Mouse (Mus musculus): ENCODE measurements around the gene Pced1a.

Gene Pced1a

DNA sequence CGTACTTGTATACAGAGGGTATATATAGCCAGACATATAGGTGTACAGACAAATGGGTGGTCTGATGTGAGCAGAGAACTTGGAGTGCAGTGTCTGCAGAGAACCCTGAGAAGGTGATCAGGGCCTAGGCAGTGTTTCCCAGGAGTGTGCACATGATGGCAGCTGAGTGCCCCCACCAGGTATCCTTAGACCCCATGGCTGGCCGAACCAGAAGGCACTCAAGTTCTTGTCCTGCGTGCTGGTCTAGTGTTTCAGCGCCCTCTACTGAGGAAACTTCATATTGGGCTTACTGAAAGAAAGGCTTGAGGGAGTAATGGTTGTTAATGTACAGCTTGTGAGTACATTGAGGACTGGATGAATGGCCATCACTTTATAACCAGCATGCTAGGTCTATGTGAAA is 8.7 kb upstream of the Pced1a start:
- DNase-seq, result peak; percentile 29

DNA sequence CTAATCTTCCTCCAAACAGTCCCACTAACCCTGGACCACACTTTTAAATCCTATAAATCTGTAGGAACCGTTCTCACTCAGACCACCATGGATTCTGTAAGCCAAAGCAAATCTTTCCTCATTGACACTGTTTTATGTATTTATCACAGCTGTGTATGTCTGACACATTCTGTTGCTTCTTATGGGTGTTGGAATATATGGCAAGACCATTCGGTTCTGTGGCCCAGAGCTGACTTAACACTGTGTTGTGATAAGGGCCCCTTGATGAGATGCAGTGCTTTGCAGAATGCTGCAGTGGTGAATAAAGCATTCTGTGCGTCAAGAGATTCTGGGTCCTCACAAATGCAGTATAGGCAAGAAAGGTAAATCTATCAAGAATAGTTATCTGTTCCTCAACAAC is 7.7 kb upstream of the Pced1a start:
- DNase-seq, result no peak

DNA sequence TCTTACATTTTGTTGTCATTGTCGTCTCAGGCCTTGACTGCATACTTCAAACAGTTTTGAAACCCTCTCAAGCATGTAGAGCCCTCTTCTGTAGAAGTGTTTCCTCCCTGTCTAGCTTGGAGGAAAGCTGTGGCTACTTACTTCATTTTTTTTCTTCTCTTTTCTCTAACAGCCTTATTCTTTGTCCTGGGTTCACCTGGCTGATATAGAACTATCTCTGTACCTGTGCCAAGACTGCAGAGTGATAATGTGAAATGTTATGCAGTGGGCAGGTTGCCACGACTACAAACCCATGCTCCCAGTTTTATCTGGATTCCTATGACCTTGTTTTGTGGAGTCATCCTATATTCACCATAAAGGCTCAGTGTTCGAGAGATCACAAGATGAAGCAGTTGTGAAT is 6.0 kb upstream of the Pced1a start:
- no peak for DNase-seq

DNA sequence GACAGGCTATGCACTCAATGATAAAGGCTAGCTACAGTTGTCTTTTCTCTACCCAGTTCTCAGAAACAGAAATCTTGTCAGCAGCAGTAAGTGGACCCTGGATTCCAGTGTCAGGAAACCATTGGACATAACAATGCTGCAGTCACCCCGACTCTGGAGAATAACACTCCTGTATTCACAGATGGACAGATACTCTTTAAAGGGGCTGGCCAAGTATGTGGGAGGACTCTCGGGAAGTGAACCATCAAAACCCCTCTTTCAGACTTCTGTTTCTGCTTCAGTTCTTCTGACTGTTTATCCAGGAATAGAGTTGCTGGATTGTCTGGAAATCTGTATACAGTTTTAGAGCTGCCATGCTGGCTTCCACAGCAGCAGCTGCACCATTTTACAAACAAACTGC is 5.3 kb upstream of the Pced1a start:
- no peak for DNase-seq

DNA sequence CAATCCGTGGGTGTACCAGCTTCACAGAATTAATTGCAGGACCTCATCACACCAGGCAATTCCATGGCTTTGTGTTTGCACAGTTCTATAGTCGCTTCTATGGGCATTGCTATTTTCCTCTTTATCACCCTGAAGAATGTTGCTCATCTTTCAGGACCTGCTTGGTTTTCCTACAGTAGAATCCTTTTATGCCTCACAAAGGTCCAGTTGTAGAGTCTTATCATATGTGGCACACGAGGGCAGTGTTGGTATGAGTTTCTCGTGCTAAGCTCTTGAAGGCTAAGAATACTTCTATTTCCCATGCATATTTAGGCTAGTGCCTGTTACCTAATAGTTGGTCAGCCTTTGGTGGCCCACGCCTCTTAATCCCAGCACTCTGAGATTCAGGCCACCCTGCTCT is 611 bp upstream of the Pced1a start:
- DNase-seq, result no peak

DNA sequence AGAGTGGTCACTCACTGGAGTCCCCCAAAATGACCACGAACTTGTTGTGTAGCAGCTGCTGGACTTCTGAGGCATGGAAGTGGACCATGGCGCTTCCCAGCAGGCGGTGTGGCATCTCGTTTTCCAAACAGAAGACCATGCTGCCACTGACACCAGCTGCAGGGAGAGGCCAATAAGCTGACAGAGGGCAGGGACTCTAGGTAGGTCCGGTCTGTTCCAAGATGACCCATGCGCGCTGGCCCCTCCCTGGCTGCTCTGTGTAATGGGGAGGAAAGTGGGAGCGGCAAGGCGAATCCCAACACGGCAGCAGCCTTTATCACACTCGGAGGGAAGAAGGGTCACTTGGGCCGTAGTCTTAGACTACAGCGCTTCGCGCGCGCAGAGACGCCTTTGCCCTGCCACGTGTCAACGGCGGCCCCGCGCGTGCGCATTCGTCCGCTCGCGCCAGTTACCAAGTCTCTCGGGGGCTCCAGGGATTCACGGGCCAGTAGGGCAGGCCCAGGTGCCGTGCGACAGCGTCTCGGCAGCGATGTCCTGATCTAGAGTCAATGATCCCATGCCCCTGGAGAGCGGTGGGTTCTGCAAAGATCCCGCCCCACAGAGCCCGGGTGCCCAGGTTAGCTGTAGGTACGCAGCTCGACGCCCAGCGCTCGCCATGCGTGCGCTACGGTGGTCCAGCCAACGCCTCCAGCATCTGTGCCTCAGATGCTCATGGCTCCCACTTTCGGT is 940 bp downstream of the Pced1a start:
- DNase-seq, result peak; percentile 80

DNA sequence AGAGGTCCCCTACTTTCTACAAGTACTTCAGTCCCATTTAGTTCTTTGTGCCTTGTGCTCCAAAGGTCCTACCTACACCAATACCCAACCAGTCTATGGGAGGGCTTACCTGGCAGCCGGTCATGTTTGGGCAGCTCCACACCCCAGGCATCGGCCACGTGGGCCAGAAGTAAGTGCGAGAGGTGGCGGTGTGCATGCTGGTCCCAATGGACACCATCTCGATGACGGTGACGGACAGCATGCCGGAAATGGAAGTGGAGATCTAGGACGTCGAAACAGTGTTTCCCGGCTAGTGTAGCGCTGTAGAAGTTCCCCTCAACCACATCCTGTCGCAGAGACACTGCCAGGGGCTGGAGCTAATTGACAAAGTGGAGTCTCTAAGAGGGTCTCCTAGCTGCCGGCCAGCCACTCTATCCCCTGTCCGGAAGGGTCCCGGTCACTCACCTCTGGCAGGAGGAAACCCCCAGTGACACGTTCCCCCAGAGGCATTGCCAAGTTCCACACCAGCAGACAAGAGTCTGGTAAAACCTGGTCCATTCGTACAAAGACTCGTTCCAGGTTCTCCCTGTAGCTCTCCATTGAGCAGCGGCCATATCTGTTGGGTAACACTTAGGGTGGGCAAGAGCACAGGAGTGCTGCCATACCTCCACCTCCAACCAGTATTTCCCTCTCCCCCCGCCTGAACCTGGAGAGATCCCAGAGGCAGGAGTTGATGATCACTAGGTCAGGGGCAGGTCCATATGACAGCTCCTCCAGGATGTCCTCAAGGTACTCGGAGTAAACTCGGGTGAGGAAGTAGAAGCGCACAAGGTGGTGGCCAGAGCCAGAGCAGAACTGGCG is 2.5 kb downstream of the Pced1a start:
- DNase-seq, result no peak

DNA sequence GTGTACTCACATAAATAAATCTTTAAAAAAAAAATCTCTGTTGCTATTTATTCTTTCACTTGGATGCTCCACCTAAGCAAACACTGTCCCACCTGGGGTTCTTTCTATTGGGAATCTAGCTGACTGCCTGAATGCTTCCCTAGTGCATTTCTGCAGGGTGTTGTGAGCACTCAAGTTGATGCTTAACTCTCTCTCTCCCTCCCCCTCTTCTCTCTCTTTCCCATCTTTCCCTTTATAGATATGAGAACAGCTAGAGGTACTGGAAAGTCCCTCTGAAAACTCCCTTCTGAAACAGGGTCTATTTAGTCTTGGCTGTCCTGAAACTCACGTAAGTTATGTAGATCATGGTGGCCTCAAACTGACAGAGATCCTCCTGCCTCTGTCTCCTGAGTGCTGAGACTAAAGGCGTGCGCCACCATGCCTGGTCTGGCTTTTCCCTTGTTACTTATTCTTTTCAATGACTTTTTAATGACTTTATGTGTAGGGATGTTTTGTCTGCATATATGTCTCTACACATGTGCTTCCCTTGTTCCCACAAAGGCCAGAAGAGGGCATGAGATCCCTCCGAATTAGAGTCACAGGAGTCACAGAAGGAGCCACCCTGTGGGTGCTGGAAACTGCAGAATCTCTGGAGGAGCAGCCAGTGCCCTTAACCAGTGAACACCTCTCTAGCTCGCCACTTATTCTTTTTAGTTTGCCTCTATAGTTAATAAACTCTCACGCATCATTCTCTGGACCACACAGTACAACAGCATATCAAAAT is 10.2 kb downstream of the Pced1a start:
- DNase-seq, result no peak

DNA sequence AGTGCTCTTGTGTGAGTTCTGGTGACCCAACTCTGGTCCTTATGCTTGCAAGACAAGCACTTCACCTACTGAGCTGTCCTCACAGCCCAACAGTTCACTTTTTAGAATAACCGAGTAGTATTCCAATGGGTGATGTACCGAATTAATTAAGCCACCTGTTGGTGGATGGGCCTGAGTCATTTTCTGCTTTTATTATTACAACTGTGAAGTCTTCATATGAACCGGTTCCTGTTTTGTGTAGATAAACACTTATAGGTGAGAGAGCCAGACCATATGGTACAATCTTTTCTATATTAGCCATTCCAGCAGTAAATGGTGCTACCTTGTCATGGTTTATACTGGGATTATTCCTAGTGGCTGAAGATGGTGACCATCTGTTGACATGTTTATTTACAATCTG is 11.7 kb downstream of the Pced1a start:
- no peak for DNase-seq

DNA sequence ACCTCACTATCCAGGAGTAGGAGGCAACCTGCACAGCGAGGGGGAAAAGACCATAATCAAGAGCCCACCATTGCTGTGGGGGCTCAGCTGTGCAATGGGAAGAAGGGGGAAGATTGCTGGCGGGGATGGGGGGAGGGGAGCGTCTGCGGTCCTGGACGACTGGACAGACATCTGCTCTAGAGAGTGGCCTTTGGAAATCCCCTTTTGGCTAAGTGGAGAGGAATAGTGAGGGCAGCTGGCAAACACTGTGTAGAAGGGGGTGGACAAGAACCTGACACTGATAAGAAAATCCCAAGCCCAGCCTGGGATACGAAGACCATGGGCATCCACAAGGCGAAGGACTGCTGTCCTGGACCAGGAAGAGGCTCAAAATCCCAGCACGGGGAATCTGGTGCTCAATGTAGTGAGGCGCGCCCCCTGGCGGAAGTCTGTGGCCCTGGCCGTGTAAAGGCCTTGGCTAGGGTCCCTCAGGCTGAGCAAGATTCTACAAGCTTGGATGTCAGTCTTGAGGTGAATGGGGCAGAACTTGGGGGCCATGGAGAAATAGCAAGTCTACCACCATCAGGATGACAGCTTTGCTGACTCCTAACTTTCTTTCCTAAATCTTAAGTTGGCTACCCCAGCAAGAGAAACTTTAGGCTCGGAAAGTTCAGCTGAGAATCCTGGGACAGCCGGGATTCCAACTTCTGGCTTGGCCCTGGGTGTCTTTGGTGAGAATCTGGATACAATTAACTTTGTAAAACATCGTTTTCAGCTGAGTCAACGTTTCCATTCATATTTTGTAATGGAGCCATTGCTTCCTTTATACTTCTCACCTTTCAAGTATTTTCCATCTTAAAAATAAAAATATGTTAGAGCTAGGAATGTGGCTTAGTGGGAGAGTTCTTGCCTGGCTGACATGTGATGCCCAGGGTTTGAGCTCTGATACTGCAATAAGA is 12.7 kb downstream of the Pced1a start:
- peak; percentile 78 for DNase-seq

DNA sequence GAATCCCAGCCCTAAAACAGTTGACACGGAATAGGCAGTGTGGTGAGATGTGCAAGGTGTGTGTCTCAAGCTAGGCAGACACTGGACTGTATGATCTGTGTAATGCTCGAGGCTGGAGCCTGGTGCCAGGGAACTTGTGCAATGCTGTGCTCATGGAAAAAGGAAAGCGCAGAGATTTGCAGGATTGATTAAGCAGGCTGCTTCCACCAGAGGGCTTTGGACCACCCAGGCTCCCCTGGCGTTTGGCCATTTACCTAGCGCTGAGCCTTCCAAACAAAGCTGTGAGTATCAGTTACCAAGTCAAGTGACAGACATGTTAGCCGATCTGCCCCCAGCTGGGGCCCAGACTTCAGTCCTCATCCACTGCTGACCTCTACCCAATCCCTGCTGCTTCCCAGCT is 16.3 kb downstream of the Pced1a start:
- DNase-seq, result no peak

DNA sequence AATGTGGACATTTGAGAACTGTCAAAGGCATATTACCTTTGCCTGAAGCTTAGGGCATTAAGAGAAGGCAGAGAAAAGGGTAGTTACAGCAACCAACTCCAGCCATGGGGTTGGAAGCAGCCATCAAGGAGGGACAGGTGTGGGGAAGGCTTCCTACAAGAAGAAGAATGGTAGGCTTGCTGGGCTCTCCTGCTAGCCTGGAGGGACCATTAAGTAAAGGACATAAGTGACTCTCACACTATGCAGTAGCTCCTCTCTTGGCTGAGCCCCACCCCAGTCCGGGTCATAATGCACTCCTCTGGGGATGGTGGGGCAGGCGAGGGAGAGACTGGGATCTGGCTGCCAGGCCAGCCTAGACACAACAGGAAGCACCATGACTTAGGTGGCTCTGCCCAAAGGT is 18.3 kb downstream of the Pced1a start, which contains the start of gene Tmem239:
TSS of gene Tmem239 (plus strand) at position 301 of the 400 bp plus-strand sequence.
- DNase-seq, result no peak

DNA sequence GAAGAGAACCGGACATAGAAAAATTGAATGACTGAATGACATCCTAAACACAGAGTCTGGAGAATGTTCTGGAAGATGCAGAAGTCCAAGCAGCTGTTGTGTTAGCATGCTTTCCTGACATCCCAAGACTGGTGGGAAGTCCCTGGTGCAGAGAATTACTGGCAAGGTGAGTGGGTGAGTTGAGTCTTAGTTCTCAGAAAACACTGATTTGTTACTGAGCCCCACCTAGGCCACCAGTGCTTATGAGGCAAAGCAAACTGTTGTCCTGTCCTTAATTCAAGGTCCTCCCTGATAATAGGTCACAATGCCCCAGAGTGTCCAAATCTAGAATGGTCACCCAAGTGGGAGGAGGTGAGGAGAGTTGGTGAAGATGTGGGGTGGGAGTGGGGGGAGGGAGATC is 19.6 kb downstream of the Pced1a start, which contains the start of the genes Gm28372 and 1700020A23Rik:
TSS of gene Gm28372 (plus strand) at position 301 of the 400 bp plus-strand sequence.
TSS of gene 1700020A23Rik (plus strand) at position 321 of the 400 bp plus-strand sequence.
- no peak for DNase-seq

DNA sequence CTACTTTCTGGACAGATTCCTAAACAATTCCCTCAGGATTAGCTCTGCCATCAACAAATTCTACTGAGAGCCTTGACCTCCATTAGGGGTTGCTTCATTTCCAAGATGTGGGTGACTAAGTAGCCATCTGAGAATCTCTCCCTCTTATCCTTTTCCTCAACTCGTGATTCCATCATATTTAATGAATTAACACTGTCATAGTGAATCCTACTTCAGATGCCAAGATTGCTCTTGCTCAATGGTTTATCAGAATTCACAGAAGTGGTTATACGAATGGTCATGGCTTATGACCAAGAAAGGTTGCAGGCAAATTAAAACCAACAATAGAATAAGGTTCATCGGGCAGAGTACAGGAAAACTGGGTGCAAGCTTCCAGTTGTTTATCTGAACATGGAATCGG is 22.6 kb downstream of the Pced1a start:
- DNase-seq, result no peak

DNA sequence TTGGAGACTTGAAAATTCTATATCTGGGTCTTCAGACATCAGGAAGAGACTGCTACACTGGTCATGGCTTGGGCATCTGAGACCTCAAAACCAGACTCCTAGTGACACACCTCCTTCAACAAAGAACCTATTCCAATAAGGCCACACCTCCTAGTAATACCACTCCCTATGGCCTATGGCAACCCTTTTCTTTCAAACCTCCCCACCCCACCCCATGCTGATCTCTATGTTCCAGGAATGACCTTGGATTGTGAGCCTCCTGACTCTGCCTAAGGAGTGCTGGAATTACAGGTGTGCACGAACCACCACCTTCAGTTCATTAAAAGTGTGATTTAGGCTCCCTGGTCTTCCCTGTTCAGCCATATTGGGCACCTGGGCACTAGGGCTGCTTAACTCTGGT is 24.5 kb downstream of the Pced1a start:
- no peak for DNase-seq

DNA sequence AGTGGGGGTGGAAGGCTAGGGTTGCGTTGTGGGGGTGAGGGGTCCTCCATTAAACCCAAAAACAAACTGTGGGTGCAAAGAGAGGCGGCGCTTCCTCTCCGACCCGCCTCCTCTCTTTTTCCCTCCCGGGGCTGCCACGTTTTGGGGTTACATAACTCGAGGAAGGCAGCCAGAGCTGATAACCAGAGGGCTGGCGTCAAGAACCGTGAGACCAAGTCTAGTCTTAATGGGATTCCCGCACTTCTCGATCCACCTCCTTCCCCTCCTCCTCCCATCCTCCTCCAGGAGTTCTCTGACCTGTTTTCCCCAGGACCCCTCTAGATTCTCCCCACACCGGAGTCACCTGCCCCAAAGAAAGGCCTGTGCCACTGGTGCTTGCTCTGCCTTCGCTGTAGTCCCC is 26.4 kb downstream of the Pced1a start:
- DNase-seq, result no peak

DNA sequence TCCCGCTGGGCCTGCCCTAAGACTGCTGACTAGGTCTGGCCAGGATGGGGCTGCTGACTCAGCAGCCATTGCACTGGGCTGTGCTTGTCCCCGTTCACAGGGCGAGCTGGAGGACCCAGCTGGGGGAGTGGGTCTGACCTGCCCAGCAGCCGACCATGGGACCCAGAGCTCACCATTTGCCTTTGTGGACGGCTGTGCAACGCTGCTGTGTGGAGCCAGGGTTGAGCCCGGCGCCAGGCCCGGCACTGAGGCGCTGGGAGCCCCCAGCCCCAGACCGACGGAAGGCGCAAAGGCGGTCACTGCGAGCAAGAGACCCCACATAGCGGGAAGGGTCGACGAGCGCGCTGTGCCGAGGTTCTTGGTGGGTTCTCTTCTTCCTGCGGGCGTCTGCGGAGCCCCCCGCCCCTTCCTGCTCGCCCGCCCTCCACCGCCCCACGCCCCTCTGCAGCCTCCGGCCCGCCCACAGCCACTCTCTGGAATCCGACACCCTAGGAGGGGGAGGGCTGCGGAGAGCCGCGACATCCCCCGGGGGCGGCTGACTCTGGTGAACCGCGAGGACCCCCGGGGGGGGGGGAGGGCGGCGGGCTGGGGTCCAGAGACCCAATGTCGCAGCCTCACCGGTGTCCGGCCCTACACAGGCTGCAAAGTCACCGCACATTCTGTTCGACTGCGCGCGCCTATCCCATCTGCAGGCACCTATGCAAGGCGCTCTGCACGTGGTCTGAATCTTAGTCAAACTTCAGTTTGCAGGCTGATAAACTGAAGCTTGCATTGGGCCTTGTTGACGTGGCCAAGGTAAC is 27.1 kb downstream of the Pced1a start, which contains the start of gene Cpxm1:
TSS of gene Cpxm1 (minus strand) at position 389 of the 800 bp plus-strand sequence.
- DNase-seq, result peak; percentile 53

DNA sequence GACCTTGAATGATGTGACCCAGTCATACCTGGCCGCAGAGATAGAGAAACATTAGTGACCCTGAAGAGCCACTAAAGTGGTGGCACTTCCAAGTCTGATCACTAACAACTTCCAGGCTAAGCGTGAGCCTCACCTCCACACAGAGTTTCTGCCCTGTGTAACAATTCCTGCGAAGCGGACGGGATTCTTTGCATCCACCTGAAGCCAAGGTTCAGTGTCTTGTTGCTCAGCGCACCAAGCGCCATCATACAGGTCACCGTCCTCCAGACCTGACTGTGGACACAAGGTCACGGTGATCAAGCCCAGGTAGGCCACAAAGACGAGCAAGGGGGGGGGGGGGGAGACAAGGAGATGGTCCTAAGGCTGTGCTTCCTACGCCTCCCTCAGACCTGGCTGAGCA is 28.8 kb downstream of the Pced1a start:
- DNase-seq, result no peak

DNA sequence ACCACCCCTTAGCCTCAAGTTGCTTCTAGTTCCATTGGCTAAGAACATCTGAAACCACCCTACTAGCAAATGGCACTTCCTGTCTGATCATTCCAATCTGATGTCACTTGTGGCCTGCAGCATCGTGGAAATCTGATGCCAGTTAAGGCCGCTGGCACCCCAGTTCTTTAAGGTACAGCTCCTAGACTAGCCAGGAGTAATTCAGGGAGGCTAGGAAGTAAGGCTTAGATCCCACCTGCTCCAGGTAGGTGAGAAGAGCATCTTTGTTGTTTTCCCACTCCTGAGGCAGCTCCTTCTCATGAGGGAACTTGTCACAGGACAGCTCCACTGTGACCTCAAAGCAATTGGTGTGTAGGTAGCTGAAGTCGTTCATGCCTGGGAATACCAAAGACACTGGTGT is 31.7 kb downstream of the Pced1a start:
- no peak for DNase-seq

DNA sequence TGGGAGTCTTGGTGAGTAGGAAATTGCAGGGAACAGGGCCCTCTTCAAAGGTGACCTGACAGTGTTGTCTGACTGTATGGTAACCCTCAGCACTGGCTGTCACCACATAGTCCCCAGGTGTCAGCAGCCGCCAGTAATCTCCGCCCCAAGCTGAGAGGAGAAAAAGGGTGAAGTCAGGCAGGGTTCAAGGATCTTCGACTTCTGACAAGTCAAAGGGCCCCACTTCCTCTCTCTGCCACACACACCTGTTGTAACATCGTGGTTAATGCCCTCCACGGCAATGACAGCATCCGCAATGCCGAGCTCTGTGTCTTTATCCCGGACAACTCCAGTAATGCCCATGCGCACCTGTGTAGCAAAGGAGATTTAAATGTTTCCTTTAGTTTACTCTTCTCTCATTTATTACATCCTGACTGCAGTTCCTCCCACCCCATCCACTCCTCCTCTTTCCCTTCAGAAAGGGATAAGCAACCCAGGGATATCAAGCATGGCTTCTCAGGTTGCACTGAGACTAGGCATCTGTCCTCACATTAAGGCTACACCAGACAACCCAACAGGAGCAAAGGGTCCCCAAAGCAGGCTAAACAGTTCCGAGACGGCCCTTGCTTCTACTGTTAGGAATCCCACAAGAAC is 33.4 kb downstream of the Pced1a start:
- DNase-seq, result no peak

DNA sequence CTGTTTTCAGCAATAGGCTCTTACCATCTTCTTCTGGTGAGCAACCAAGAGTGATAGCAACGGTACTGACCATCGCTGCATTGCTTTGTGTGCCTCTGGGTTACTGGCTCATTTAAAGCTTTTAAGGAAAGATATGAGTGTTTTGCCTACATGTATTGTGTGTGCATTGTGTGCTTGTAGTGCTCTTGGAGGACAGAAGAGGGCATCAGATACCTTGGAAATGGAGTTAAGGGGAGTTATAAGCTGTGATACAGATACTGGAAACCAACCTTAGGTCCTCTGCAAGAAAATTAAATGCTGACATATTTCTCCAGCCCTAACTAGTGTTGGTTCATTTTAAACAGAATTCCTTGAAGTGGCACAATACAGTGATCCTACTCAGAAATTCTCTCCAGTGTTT is 35.7 kb downstream of the Pced1a start:
- DNase-seq, result no peak

Data from liver (tissue).